Mouse (Mus musculus) forebrain, postnatal 0 days (tissue): ENCODE results near the gene Kcnip1. TPM values are rescaled to one million over a fixed set of nuclear protein-coding genes. Genes with fewer than 3 reads are reported as not detected.
A peak's percentile ranks its signal among the peaks of the same experiment; 100 is the strongest.

Source experiments
- ATAC-seq: fragments of 200-750 bp; cut with Nextera tagmentation; 2 replicates; pipeline ENCODE4 v1.8.0; 2017; ENCODE audit warnings: mild to moderate bottlenecking, moderate library complexity
- DNase-seq: peaks from one replicate; pipeline ENCODE4 v3.0.0-alpha.2; 2015
- H3K27ac ChIP-seq: fragments of 300-500 bp; sonication (generic); 2 replicates; pipeline ENCODE4 v1.5.1; 2014; ENCODE audit warnings: low read depth, mild to moderate bottlenecking, antibody characterized with exemption, low read length, moderate library complexity, mixed read lengths
- H3K27me3 ChIP-seq: fragments of 300-500 bp; sonication (generic); 2 replicates; pipeline ENCODE4 v1.6.1; 2014; ENCODE audit warnings: mild to moderate bottlenecking, low read length, mixed read lengths; ENCODE audit not compliant: insufficient read depth
- H3K36me3 ChIP-seq: fragments of 300-500 bp; sonication (generic); 2 replicates; pipeline ENCODE4 v1.6.1; 2014; ENCODE audit warnings: mild to moderate bottlenecking, moderate library complexity; ENCODE audit not compliant: insufficient read depth
- H3K4me1 ChIP-seq: fragments of 300-500 bp; sonication (generic); 2 replicates; pipeline ENCODE4 v1.6.1; 2014; ENCODE audit warnings: antibody characterized with exemption; ENCODE audit not compliant: insufficient read depth
- H3K4me2 ChIP-seq: fragments of 300-500 bp; sonication (generic); 2 replicates; pipeline ENCODE4 v1.6.1; 2014; ENCODE audit warnings: low read depth, mild to moderate bottlenecking, moderate library complexity
- H3K4me3 ChIP-seq: fragments of 300-500 bp; sonication (generic); 2 replicates; pipeline ENCODE4 v1.5.1; 2014; ENCODE audit warnings: low read depth, low read length, mixed read lengths
- H3K9ac ChIP-seq: fragments of 300-500 bp; sonication (generic); 2 replicates; pipeline ENCODE4 v1.6.1; 2014; ENCODE audit warnings: mild to moderate bottlenecking
- H3K9me3 ChIP-seq: fragments of 300-500 bp; sonication (generic); 2 replicates; pipeline ENCODE4 v1.6.1; 2016; ENCODE audit warnings: low read length
- CTCF ChIP-seq: sonication (generic); IDR thresholded peaks from 2 replicates; pipeline ENCODE4 v1.5.1; 2016; ENCODE audit warnings: antibody characterized with exemption, control low read depth, low read depth
- WGBS: fragments of 180-500 bp; shearing (Covaris S2); extraction: QIAGEN DNeasy Blood & Tissue Kit; methylation state at CpG from one replicate; pipeline ENCODE4 v1.1.7; 2014; 5-methylcytosine and 5-hydroxymethylcytosine counted together
- polyA plus RNA-seq: library from polyadenylated mRNA; unstranded; fragments of >200 nt; fragmentation: Nextera tagmentation; extraction: Ambion mirVana; gene quantifications from 2 replicates; pipeline ENCODE4 v1.2.1, GENCODE M21; 2015
- total RNA-seq: library from RNA; depleted of rRNA; stranded (reverse); fragments of >200 nt; gene quantifications from 2 replicates; pipeline ENCODE4 v1.2.3, GENCODE M21; 2014

The Kcnip1 gene
- total and polyA plus RNA-seq, 2 experiments from 2014 or later, result 91.0 to 92.6 TPM

DNA sequence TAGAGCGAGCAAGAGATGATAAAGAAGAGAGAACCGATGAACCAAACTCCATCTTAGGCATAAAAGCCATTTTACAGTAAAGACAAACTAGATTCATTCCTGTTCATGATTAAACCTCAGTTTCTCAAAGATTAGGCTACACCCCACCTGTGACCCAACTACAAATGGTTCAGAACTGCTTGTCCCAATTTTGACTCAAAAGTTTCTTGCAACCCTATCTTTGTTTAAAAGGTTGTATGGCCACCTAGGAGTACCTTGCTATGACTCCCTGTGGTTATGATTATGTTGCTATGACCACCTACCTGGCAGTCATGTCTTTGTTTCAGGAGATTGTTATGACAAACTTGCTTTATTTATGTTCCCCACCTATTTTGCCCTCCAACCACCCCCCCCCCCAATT is 14.7 kb upstream of the Kcnip1 start:
- ATAC-seq (no peak), DNase-seq (no peak)
- 89% methylated on average over 2 of the region's 2 CpGs for WGBS
- no peak for TF ChIP-seq CTCF
- Histone ChIP-seq H3K27me3 (no peaks in the 10 kb centered on the region), H3K9me3 (no peaks in the 10 kb centered on the region), H3K27ac (no peak overlapping the region), H3K4me2 (no peak overlapping the region), H3K9ac (no peak overlapping the region), H3K4me1 (no peaks in the 10 kb centered on the region), H3K36me3 (no peaks in the 10 kb centered on the region), H3K4me3 (no peak overlapping the region)

- no peak for ATAC-seq
Observed at GRCm38 (mm10) chr11:34002593-34002965, 9.6 kb upstream of the Kcnip1 start.

DNA sequence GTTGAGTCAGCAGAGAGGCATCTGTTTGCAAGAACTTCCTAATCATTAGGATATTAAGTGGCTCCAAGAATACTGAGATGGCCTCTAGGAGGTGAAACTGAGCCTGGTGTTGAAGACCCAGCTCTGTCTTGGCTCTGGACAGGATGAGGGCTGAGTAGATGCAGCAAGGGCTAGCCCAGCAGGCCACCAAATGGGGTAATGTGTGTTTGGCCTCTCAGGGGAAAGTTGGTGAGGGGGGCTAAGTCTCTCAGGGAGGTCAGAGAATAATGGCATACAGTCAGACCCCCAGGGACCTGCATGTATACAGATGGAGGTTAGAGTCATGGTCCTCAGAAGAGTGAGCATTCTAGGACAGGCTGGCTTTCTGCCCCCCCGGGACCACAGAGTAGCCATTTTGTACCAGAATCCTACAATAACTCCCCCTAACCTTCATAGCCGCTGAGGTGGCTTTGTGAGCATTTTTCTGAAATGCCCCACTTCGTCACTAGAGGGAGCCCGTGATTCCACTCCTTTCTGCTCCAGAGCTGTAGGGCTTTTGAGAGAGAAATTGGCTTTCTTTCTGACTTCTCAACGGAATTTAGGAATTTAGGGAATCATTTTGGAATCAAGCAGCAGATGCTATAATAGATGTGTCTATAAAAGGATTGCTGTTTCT is 9.1 kb upstream of the Kcnip1 start:
- DNase-seq (peak; percentile 41), ATAC-seq (no peak)
- Histone ChIP-seq H3K4me2 (no peak overlapping the region), H3K9me3 (no peaks in the 10 kb centered on the region), H3K4me1 (no peaks in the 10 kb centered on the region), H3K27me3 (no peaks in the 10 kb centered on the region), H3K27ac (no peak overlapping the region), H3K4me3 (no peak overlapping the region), H3K9ac (no peak overlapping the region), H3K36me3 (no peaks in the 10 kb centered on the region)
- peak; percentile 65 for TF ChIP-seq CTCF
- WGBS, result 9% methylated on average over 5 of the region's 5 CpGs

More at GRCm38 (mm10) chr11:34002593-34002965, 9.6 kb upstream of the Kcnip1 start:
- Histone ChIP-seq H3K36me3 (no peaks in the 10 kb centered on the region), H3K27ac (no peak overlapping the region), H3K27me3 (no peaks in the 10 kb centered on the region), H3K9ac (no peak overlapping the region), H3K9me3 (no peaks in the 10 kb centered on the region), H3K4me3 (no peak overlapping the region), H3K4me2 (no peak overlapping the region), H3K4me1 (no peaks in the 10 kb centered on the region)
- TF ChIP-seq CTCF, result no peak
- no peak for DNase-seq
- WGBS, result 87% methylated on average over 5 of the region's 5 CpGs

DNA sequence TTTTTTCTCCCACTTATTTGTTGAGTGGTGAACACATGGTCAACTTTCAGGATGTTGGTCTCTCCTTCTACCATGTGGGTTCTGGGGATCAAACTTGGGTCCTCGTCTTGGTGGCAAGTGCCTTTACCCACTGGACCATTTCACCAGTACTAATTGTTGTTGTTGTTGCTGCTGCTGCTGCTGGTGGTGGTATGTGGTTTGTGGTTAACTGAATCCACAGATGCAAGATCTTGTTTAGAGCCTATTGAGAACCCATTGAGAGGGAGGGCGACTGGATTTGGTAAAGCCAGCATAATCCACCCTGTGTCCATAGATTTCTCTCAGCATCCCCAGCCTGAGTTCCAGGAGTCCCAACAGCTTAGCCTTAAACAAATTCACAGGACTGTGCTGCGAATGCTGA is 7.5 kb upstream of the Kcnip1 start:
- Histone ChIP-seq H3K36me3 (no peaks in the 10 kb centered on the region), H3K4me1 (no peaks in the 10 kb centered on the region), H3K27ac (no peak overlapping the region), H3K9ac (no peak overlapping the region), H3K27me3 (no peaks in the 10 kb centered on the region), H3K9me3 (no peaks in the 10 kb centered on the region), H3K4me3 (no peak overlapping the region), H3K4me2 (no peak overlapping the region)
- 84% methylated on average over 3 of the region's 3 CpGs for WGBS
- no peak for DNase-seq
- no peak for ATAC-seq
- no peak for TF ChIP-seq CTCF

GRCm38 (mm10) chr11:33998244-33998643 is 5.3 kb upstream of the Kcnip1 start:
- no peak for ATAC-seq

GRCm38 (mm10) chr11:33993496-33993895 is 544 bp upstream of the Kcnip1 start:
- peak; percentile 38 for TF ChIP-seq CTCF
- H3K27ac ChIP-seq, result no peak overlapping the region
- no peaks in the 10 kb centered on the region for H3K9me3 ChIP-seq
- H3K36me3 ChIP-seq, result no peaks in the 10 kb centered on the region
- H3K4me1 ChIP-seq, result peaks cover 9% of the 10 kb centered on the region; the same call in 1 of the 2 replicates
- no peak overlapping the region for H3K9ac ChIP-seq
- H3K27me3 ChIP-seq, result no peaks in the 10 kb centered on the region
- DNase-seq (no peak), ATAC-seq (no peak)
- 67% methylated on average over 5 of the region's 5 CpGs for WGBS
- no peak overlapping the region for H3K4me3 ChIP-seq
- H3K4me2 ChIP-seq, result peak overlapping the region; percentile 25

More at GRCm38 (mm10) chr11:33998244-33998643, 5.3 kb upstream of the Kcnip1 start:
- Histone ChIP-seq H3K9ac (no peak overlapping the region), H3K9me3 (no peaks in the 10 kb centered on the region), H3K4me3 (no peak overlapping the region), H3K27ac (no peak overlapping the region), H3K4me2 (no peak overlapping the region), H3K4me1 (peaks cover under 1% of the 10 kb centered on the region; the same call in 1 of the 2 replicates), H3K27me3 (no peaks in the 10 kb centered on the region), H3K36me3 (no peaks in the 10 kb centered on the region)
- 57% methylated on average over 10 of the region's 10 CpGs for WGBS
- TF ChIP-seq CTCF, result no peak
- DNase-seq, result no peak

DNA sequence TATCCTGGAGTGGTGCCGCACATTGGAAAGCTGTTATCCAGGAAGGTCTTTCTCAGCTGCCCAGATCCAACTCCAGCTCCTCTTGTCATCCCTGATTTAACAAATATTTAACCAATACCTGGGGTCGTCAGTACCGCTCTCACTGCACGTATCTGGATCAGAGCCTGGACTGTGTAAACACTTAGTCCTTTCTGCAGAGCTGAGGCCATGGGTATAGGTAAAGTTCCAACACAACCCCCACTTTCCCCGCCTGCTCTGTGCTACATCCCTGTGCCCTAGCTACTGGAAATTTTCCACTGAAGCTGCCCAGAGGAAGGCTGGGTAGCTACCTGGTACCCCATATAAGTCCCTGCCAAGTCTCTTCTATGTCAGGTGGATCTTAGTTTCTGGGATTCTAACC is 3.0 kb downstream of the Kcnip1 start:
- no peak overlapping the region for H3K9ac ChIP-seq
- H3K27me3 ChIP-seq, result no peaks in the 10 kb centered on the region
- DNase-seq, result no peak
- WGBS, result 82% methylated on average over 5 of the region's 5 CpGs
- no peaks in the 10 kb centered on the region for H3K36me3 ChIP-seq
- no peak for TF ChIP-seq CTCF
- no peak overlapping the region for H3K27ac ChIP-seq
- H3K4me1 ChIP-seq, result peaks cover 9% of the 10 kb centered on the region; the same call in 1 of the 2 replicates
- no peak for ATAC-seq
- H3K4me3 ChIP-seq, result no peak overlapping the region
- no peak overlapping the region for H3K4me2 ChIP-seq
- H3K9me3 ChIP-seq, result no peaks in the 10 kb centered on the region
